Mouse (Mus musculus): ENCODE results near the gene Hnrnpc.

- no peak for TF ChIP-seq GATA1 (IDR thresholded peaks at IDR 0.05; ENCODE audit: low read length)
- no peak for TF ChIP-seq TAL1 (IDR thresholded peaks at IDR 0.05; ENCODE audit: low read length)
These were observed 37.8 kb upstream of the Hnrnpc start for GRCm38 (mm10) chr14:52141445-52142127.

Measured in erythroblast, embryonic 14.5 days (primary cell).